Mouse (Mus musculus): Measurements from ENCODE around the gene Slc43a3. TPM values are rescaled to one million over a fixed set of nuclear protein-coding genes. Genes with fewer than 3 reads are reported as not detected.

Gene Slc43a3
- polyA plus RNA-seq, 1 experiment = 45.3 TPM

DNA sequence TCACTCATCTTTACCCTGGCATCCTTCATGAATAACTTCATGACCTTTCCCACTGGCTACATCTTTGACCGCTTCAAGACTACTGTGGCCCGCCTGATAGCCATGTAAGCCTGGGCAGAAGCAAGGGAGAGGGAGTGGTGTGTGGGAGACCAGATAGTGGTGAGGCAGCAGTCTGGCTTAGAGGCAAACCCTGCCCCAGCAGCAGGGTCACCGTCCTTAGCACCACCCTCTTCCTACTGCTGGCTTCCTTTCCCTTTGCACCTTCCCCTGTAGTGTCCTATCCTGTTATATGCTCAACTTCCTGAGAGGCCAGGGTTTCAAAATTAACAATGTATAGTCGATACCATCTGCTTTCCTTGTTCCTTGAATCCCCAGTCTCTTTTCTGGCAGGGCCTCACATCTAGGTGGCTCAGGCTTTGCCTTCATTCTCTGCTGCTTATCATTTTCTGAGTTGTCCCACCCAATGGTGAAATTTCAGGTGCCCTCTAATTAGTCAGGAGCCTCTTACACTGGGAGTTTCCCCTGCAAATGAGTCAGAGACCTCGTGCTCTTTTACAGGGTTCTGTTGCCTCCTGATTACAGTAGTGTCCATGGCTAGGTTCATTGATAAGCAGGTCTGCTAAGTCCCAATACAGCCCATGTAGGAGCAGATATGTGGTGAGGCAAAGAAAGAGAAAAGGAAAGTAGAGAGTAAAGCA is 2.0 kb downstream of the Slc43a3 start:
- H3K27ac ChIP-seq (ENCODE audit: insufficient read depth, low read length) = peak overlapping the region; percentile 80
- TF ChIP-seq CTCF (IDR thresholded peaks at IDR 0.05; ENCODE audit: extremely low read depth, insufficient read depth, insufficient read length, insufficient replicate concordance) (no peak), POLR2A (IDR thresholded peaks at IDR 0.05; ENCODE audit: low read depth, low read length) (no peak)
- 16% methylated on average over 5 of the region's 5 CpGs for WGBS
- H3K36me3 ChIP-seq (ENCODE audit: control insufficient read depth, insufficient read depth, low read length) = no peaks in the 10 kb centered on the region
- peak in 1 of 2 experiments; percentile 35 for DNase-seq (ENCODE audit: low read depth in 1 of 2, low spot score in 2 of 2)
- no peaks in the 10 kb centered on the region for H3K27me3 ChIP-seq (ENCODE audit: control insufficient read depth, insufficient read depth, low read length)
- H3K4me1 ChIP-seq (ENCODE audit: control insufficient read depth, insufficient read depth, insufficient read length) = peaks cover 17% of the 10 kb centered on the region
- peak overlapping the region; percentile 33 for H3K4me3 ChIP-seq (ENCODE audit: extremely low read depth, insufficient read depth, insufficient read length)

DNA sequence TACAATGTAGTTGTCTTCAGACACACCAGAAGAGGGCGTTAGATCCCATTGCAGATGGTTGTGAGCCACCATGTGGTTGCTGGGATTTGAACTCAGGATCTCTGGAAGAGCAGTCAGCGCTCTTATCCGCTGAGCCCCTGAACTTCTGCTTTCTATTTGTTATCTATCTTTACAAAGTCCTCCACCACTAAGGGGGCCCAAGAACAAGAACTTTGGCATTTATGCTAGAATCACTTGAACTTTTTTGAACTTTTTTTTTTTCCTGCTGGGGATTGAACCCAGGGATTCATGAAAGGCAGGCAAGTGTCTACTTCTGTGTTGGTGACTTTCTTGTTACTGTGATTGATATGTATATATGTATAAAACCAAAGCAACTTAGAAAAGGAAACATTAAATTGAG is 2.9 kb downstream of the Slc43a3 start:
- DNase-seq (ENCODE audit: low read depth in 1 of 2, low spot score in 2 of 2) = no peak
- TF ChIP-seq POLR2A (IDR thresholded peaks at IDR 0.05; ENCODE audit: low read depth, low read length) = no peak
- Histone ChIP-seq H3K27ac (ENCODE audit: insufficient read depth, low read length) (no peak overlapping the region), H3K27me3 (ENCODE audit: control insufficient read depth, insufficient read depth, low read length) (no peaks in the 10 kb centered on the region), H3K4me3 (ENCODE audit: extremely low read depth, insufficient read depth, insufficient read length) (no peak overlapping the region), H3K4me1 (ENCODE audit: control insufficient read depth, insufficient read depth, insufficient read length) (peaks cover 17% of the 10 kb centered on the region), H3K36me3 (ENCODE audit: control insufficient read depth, insufficient read depth, low read length) (no peaks in the 10 kb centered on the region)
- 72% methylated on average over 3 of the region's 3 CpGs for WGBS

DNA sequence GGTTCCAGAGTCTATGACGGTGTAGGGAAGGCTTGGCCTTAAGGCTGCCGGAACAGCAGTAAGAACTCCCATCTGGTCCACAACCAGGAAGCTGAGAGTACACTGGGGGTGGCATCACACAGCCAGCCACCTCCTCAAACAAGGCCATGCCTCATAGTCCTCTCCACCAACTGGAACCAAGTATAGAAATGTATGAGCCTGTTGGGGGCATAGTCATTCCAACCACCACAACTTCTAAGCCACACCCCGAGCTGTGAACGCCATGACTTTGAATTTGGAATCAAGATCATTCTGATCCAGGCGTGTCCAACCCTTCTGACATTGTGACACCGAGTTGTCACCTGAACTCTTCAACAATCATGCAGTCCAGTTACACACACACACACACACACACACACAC is 3.3 kb downstream of the Slc43a3 start:
- no peak for TF ChIP-seq POLR2A (IDR thresholded peaks at IDR 0.05; ENCODE audit: low read depth, low read length)
- TF ChIP-seq CTCF (IDR thresholded peaks at IDR 0.05; ENCODE audit: extremely low read depth, insufficient read depth, insufficient read length, insufficient replicate concordance) = no peak
- DNase-seq (ENCODE audit: low read depth in 1 of 2, low spot score in 2 of 2) = no peak
- Histone ChIP-seq H3K36me3 (ENCODE audit: control insufficient read depth, insufficient read depth, low read length) (no peaks in the 10 kb centered on the region), H3K27me3 (ENCODE audit: control insufficient read depth, insufficient read depth, low read length) (no peaks in the 10 kb centered on the region), H3K27ac (ENCODE audit: insufficient read depth, low read length) (no peak overlapping the region), H3K4me3 (ENCODE audit: extremely low read depth, insufficient read depth, insufficient read length) (no peak overlapping the region), H3K4me1 (ENCODE audit: control insufficient read depth, insufficient read depth, insufficient read length) (peaks cover 17% of the 10 kb centered on the region)
- 87% methylated on average over 6 of the region's 6 CpGs for WGBS

GRCm38 (mm10) chr2:84941332-84941731 is 5.0 kb downstream of the Slc43a3 start:
- H3K4me3 ChIP-seq (ENCODE audit: extremely low read depth, insufficient read depth, insufficient read length) = no peak overlapping the region
- no peak overlapping the region for H3K27ac ChIP-seq (ENCODE audit: insufficient read depth, low read length)
- H3K4me1 ChIP-seq (ENCODE audit: control insufficient read depth, insufficient read depth, insufficient read length) = peaks cover 17% of the 10 kb centered on the region
- H3K27me3 ChIP-seq (ENCODE audit: control insufficient read depth, insufficient read depth, low read length) = no peaks in the 10 kb centered on the region
- 85% methylated on average over 2 of the region's 2 CpGs for WGBS
- no peak for DNase-seq (ENCODE audit: low read depth in 1 of 2, low spot score in 2 of 2)
- TF ChIP-seq POLR2A (IDR thresholded peaks at IDR 0.05; ENCODE audit: low read depth, low read length) (no peak), CTCF (IDR thresholded peaks at IDR 0.05; ENCODE audit: extremely low read depth, insufficient read depth, insufficient read length, insufficient replicate concordance) (no peak)
- H3K36me3 ChIP-seq (ENCODE audit: control insufficient read depth, insufficient read depth, low read length) = no peaks in the 10 kb centered on the region; the same call in 1 of the 2 replicates

DNA sequence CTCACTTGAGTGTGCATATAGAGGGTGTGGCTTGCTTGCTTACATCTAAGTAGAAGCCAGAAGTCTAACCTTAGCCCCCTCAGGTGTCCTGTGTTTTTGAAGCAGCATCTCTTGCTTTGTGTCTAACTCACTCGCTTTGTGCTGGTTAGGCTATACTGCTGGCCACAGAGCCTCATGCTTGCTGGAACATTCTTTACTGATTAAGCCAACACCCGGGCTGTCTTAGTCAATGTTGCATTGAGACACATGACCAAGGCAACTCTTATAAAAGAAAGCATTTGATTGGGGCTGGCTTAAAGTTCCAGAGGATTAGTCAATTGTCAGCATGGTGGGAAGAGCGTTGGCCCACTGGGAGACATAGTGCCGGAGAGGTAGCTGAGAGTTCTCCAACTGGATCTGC is 5.4 kb downstream of the Slc43a3 start:
- H3K4me1 ChIP-seq (ENCODE audit: control insufficient read depth, insufficient read depth, insufficient read length) = peaks cover 17% of the 10 kb centered on the region
- WGBS = 97% methylated on average over 4 of the region's 4 CpGs
- DNase-seq (ENCODE audit: low read depth in 1 of 2, low spot score in 2 of 2) = no peak
- no peak overlapping the region for H3K27ac ChIP-seq (ENCODE audit: insufficient read depth, low read length)
- TF ChIP-seq CTCF (IDR thresholded peaks at IDR 0.05; ENCODE audit: extremely low read depth, insufficient read depth, insufficient read length, insufficient replicate concordance) = no peak
- TF ChIP-seq POLR2A (IDR thresholded peaks at IDR 0.05; ENCODE audit: low read depth, low read length) = no peak
- H3K27me3 ChIP-seq (ENCODE audit: control insufficient read depth, insufficient read depth, low read length) = no peaks in the 10 kb centered on the region
- H3K36me3 ChIP-seq (ENCODE audit: control insufficient read depth, insufficient read depth, low read length) = no peaks in the 10 kb centered on the region; the same call in none of the 2 replicates
- H3K4me3 ChIP-seq (ENCODE audit: extremely low read depth, insufficient read depth, insufficient read length) = no peak overlapping the region

DNA sequence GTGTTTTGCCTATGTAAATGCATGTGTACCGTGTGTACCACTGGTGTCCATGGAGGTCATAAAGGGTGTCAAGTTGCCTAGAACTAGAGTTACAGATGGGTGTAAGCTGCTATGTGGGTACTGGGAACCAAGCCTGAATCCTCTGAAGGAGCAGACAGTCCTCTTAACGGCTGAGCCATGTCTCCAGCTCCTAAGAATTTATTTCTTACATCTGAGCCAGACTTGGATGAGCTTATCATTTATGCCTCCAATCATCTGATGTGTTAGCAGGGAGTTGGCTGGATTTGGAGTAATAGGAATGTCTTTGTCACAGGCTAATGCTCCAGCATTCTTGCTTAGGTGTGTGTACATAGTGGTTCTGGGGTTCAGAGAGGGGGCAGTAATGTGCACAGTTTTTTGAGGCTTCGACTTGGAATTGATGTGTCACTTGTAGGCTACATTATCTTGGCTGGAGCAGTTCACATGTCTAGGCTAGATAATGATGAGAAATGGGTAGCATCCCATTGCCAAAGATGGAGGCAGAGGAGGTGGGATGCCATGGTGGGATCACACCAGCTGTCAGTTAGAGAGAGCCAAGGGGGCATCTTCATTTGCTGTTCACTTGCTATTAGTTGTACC is 10.9 kb downstream of the Slc43a3 start:
- WGBS = 82% methylated on average over 3 of the region's 3 CpGs
- H3K36me3 ChIP-seq (ENCODE audit: control insufficient read depth, insufficient read depth, low read length) = peaks cover 16% of the 10 kb centered on the region
- H3K4me1 ChIP-seq (ENCODE audit: control insufficient read depth, insufficient read depth, insufficient read length) = no peaks in the 10 kb centered on the region
- TF ChIP-seq CTCF (IDR thresholded peaks at IDR 0.05; ENCODE audit: extremely low read depth, insufficient read depth, insufficient read length, insufficient replicate concordance) = no peak
- no peak for TF ChIP-seq POLR2A (IDR thresholded peaks at IDR 0.05; ENCODE audit: low read depth, low read length)
- H3K27ac ChIP-seq (ENCODE audit: insufficient read depth, low read length) = no peak overlapping the region
- DNase-seq (ENCODE audit: low read depth in 1 of 2, low spot score in 2 of 2) = no peak
- H3K4me3 ChIP-seq (ENCODE audit: extremely low read depth, insufficient read depth, insufficient read length) = no peak overlapping the region
- H3K27me3 ChIP-seq (ENCODE audit: control insufficient read depth, insufficient read depth, low read length) = no peaks in the 10 kb centered on the region

DNA sequence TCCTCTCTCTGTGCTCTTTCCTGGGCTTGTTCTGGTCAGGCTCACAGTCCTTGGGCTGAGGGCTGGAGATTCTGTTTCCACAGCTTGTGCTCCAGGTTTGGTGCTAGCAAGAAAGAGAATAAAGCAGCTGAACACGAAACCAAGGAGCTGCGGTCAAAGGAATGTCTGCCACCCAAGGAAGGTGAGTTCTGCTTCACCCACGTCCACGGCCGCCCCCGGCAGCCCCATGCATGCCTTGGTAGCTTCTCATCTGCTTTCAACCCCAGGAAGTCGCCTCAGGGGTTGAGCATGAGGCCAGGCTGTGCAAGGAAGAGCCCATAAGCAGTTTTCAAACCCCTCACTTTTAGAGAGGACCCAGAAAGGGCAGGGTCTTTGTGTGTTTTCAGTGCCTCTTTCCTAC is 11.9 kb downstream of the Slc43a3 start:
- Histone ChIP-seq H3K36me3 (ENCODE audit: control insufficient read depth, insufficient read depth, low read length) (peaks cover 16% of the 10 kb centered on the region), H3K27ac (ENCODE audit: insufficient read depth, low read length) (no peak overlapping the region), H3K4me3 (ENCODE audit: extremely low read depth, insufficient read depth, insufficient read length) (no peak overlapping the region), H3K27me3 (ENCODE audit: control insufficient read depth, insufficient read depth, low read length) (no peaks in the 10 kb centered on the region), H3K4me1 (ENCODE audit: control insufficient read depth, insufficient read depth, insufficient read length) (no peaks in the 10 kb centered on the region)
- WGBS = 98% methylated on average over 7 of the region's 7 CpGs
- DNase-seq (ENCODE audit: low read depth in 1 of 2, low spot score in 2 of 2) = no peak
- TF ChIP-seq CTCF (IDR thresholded peaks at IDR 0.05; ENCODE audit: extremely low read depth, insufficient read depth, insufficient read length, insufficient replicate concordance) (no peak), POLR2A (IDR thresholded peaks at IDR 0.05; ENCODE audit: low read depth, low read length) (no peak)

All from spleen, adult 2 months (tissue).